Mouse (Mus musculus) embryo, embryonic 9.5 days (tissue): ENCODE data around the gene Sbno2.
A peak's percentile ranks its signal among the peaks of the same experiment; 100 is the strongest.

ENCODE experiments used
- DNase-seq: peaks from one replicate; pipeline ENCODE4 v3.0.0-alpha.2; 2017; ENCODE audit errors: extremely low spot score

Gene Sbno2

GRCm38 (mm10) chr10:80141786-80142529, 36.6 kb upstream of the Sbno2 start:
- peak; percentile 96 for DNase-seq

- DNase-seq: peak; percentile 94
These were observed 35.9 kb upstream of the Sbno2 start for GRCm38 (mm10) chr10:80141243-80141642.

- DNase-seq: no peak
These were observed 35.3 kb upstream of the Sbno2 start, which contains the start of gene Cbarp for GRCm38 (mm10) chr10:80140666-80141035. TSS of gene Cbarp (minus strand) at chr10:80140835.

GRCm38 (mm10) chr10:80139975-80140665, 34.7 kb upstream of the Sbno2 start:
- no peak for DNase-seq

GRCm38 (mm10) chr10:80139439-80139775, 34.0 kb upstream of the Sbno2 start:
- DNase-seq: no peak

GRCm38 (mm10) chr10:80138553-80139438, 33.4 kb upstream of the Sbno2 start, which contains the start of gene Atp5d:
TSS of gene Atp5d (plus strand) at chr10:80138632.
- DNase-seq: peak; percentile 59

- no peak for DNase-seq
These were observed 32.5 kb upstream of the Sbno2 start for GRCm38 (mm10) chr10:80137626-80138552.

GRCm38 (mm10) chr10:80136952-80137625, 31.7 kb upstream of the Sbno2 start:
- peak; percentile 43 for DNase-seq

- no peak for DNase-seq
These were observed 31.0 kb upstream of the Sbno2 start for GRCm38 (mm10) chr10:80136179-80136951.

- no peak for DNase-seq
These were observed 30.3 kb upstream of the Sbno2 start for GRCm38 (mm10) chr10:80135641-80136040.

GRCm38 (mm10) chr10:80135161-80135560, 29.8 kb upstream of the Sbno2 start:
- no peak for DNase-seq

- no peak for DNase-seq
These were observed 29.1 kb upstream of the Sbno2 start for GRCm38 (mm10) chr10:80134421-80134820.

- DNase-seq: no peak
These were observed 28.0 kb upstream of the Sbno2 start for GRCm38 (mm10) chr10:80133226-80133849.

- DNase-seq: peak; percentile 48
These were observed 26.6 kb upstream of the Sbno2 start for GRCm38 (mm10) chr10:80131952-80132350.

GRCm38 (mm10) chr10:80131316-80131951, 26.1 kb upstream of the Sbno2 start:
- peak; percentile 73 for DNase-seq

GRCm38 (mm10) chr10:80130403-80131031, 25.1 kb upstream of the Sbno2 start:
- no peak for DNase-seq

- no peak for DNase-seq
These were observed 24.5 kb upstream of the Sbno2 start for GRCm38 (mm10) chr10:80129846-80130245.

GRCm38 (mm10) chr10:80127920-80128319, 22.5 kb upstream of the Sbno2 start:
- no peak for DNase-seq
